Mouse (Mus musculus): ENCODE measurements around the gene Tcf7l2.

DNA sequence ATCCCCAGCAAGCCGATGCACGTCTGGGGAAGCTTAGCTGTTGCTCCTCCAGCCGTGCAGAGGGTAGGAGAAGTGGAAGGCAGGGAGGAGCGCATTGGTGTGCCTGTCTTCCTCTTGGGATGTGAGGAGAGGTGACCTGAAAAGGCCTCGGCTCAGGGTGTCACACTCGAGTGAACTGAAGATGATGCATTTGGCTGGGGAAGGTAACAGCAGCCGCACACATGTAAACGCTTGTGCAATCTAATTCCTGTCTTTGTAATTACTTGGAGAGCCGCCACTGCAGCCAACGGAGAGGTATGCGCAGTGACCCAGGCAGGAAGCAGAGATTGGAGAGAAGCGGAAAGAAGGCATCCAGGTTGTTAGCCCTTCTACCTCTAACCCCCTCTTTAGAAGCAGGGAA lies 129.2 kb downstream of the Tcf7l2 start:
- TF ChIP-seq CTCF (IDR thresholded peaks at IDR 0.05; ENCODE audit: low read depth, low read length) (no peak), POLR2A (IDR thresholded peaks at IDR 0.05; ENCODE audit: borderline replicate concordance, low read depth, low read length) (no peak)
